ENCODE assay signal across 8 mouse cellular contexts in genomic region chr9:61360727-61361631, GRCm38 (mm10). TPM values are rescaled to one million over a fixed set of nuclear protein-coding genes. Genes with fewer than 3 reads are reported as not detected.
A peak's percentile ranks its signal among the peaks of the same experiment; 100 is the strongest.
DNase-seq lines count a peak whose midpoint lies in the region; ATAC-seq and TF ChIP-seq lines count a peak whose summit lies in the region.

No protein-coding gene starts in this region.

- H3K4me1 ChIP-seq in liver, embryonic 11.5 days (replicated peaks; ENCODE audit: control insufficient read depth, insufficient read depth, low read length) = peaks cover 14% of the 10 kb centered on the region
- peaks cover 5% of the 10 kb centered on the region; the same call in 1 of the 2 replicates for H3K4me1 ChIP-seq in stomach, postnatal 0 days (replicated peaks; ENCODE audit: control insufficient read depth, insufficient read depth)

- no peaks in the 10 kb centered on the region for H3K9me3 ChIP-seq in liver, embryonic 11.5 days (ENCODE audit: control insufficient read depth, low read length)
- no peaks in the 10 kb centered on the region for H3K9me3 ChIP-seq in stomach, postnatal 0 days (ENCODE audit: control insufficient read depth, low read length)

- WGBS in liver, embryonic 11.5 days = 26% methylated on average over 17 of the region's 17 CpGs
- 35% methylated on average over 17 of the region's 17 CpGs for WGBS in stomach, postnatal 0 days

- TF ChIP-seq CTCF in brain, embryonic 14.5 days (IDR thresholded peaks at IDR 0.05; ENCODE audit: borderline replicate concordance, extremely low read depth, insufficient read depth, insufficient read length) = no peak
- TF ChIP-seq CTCF in stomach, postnatal 0 days (IDR thresholded peaks at IDR 0.05; ENCODE audit: low read depth) = no peak

- peak; percentile 61 for ATAC-seq in liver, embryonic 11.5 days (replicated peaks; ENCODE audit: low FRiP score)
- ATAC-seq in stomach, postnatal 0 days (ENCODE audit: low FRiP score, low TSS enrichment) = peak; percentile 35; the same call in 1 of the 2 replicates

- peak; percentile 82 to 88 for DNase-seq in cerebellum, postnatal 10 days
- DNase-seq in cerebellum, adult 8-10 months = no peak
- DNase-seq in brain, embryonic 14.5 days (ENCODE audit: low read depth) = peak; percentile 97
- DNase-seq in heart, postnatal 4 days = peak; percentile 70
- peak; percentile 60 for DNase-seq in liver, embryonic 11.5 days (ENCODE audit: low spot score)
- DNase-seq in stomach, postnatal 0 days (ENCODE audit: low spot score) = peak; percentile 67
- DNase-seq in natural killer cell, adult 2 months (ENCODE audit: low spot score in 2 of 2) = no peak
- DNase-seq in spleen, adult 12 weeks (ENCODE audit: low spot score) = no peak

- TF ChIP-seq EP300 in stomach, postnatal 0 days (optimal IDR thresholded peaks at IDR 0.05) = no peak

- H3K36me3 ChIP-seq in liver, embryonic 11.5 days (ENCODE audit: control insufficient read depth, insufficient read depth, low read length) = no peaks in the 10 kb centered on the region
- H3K36me3 ChIP-seq in stomach, postnatal 0 days (ENCODE audit: control insufficient read depth, insufficient read depth, low read length) = no peaks in the 10 kb centered on the region

- TF ChIP-seq POLR2A in brain, embryonic 14.5 days (IDR thresholded peaks at IDR 0.05; ENCODE audit: borderline replicate concordance, extremely low read depth, insufficient read depth, insufficient read length, poor library complexity, severe bottlenecking) = no peak

- peak overlapping the region; percentile 31 for H3K4me2 ChIP-seq in liver, embryonic 11.5 days
- 0 out of 2 replicates have a peak overlapping the region, but pooled peaks have one; percentile 14 for H3K4me2 ChIP-seq in stomach, postnatal 0 days (replicated peaks; ENCODE audit: low read depth)

- H3K27me3 ChIP-seq in liver, embryonic 11.5 days (replicated peaks; ENCODE audit: control insufficient read depth, insufficient read depth, low read length) = peaks cover 34% of the 10 kb centered on the region
- no peaks in the 10 kb centered on the region for H3K27me3 ChIP-seq in stomach, postnatal 0 days (ENCODE audit: control insufficient read depth, insufficient read depth, low read length)

- no peak overlapping the region for H3K4me3 ChIP-seq in liver, embryonic 11.5 days (ENCODE audit: low read depth, low read length)
- H3K4me3 ChIP-seq in stomach, postnatal 0 days (ENCODE audit: low read depth, low read length) = no peak overlapping the region

- no peak overlapping the region for H3K9ac ChIP-seq in liver, embryonic 11.5 days (ENCODE audit: low read depth, low read length)
- H3K9ac ChIP-seq in stomach, postnatal 0 days (ENCODE audit: low read length) = no peak overlapping the region

- H3K27ac ChIP-seq in liver, embryonic 11.5 days (ENCODE audit: low read depth, low read length) = no peak overlapping the region
- no peak overlapping the region for H3K27ac ChIP-seq in stomach, postnatal 0 days (replicated peaks)

RNA-seq across cellular contexts. Expression of gene Tle3, which starts 11.2 kb away (rescaled TPM):
- 108 and 121 TPM in 2 replicates for polyA plus RNA-seq in brain, embryonic 14.5 days (2012; rRNA removed)
- total RNA-seq in heart, postnatal 4 days (2021) = 10 to 100 TPM; 23.2 to 27.9 TPM
- 15.0 and 15.8 TPM in 2 replicates for polyA plus RNA-seq in liver, embryonic 11.5 days (2014; fragmentation: Nextera tagmentation; extraction: Ambion mirVana)
- polyA plus RNA-seq in stomach, postnatal 0 days (2015; fragmentation: Nextera tagmentation; extraction: Ambion mirVana) = 16.8 and 18.2 TPM in 2 replicates

Comparison
In these comparisons a context has a peak if more than half of its experiments do, and no peak if none do; other contexts are left out.
1. DNase-seq: peak in cerebellum, postnatal 10 days (2 of 2), brain, embryonic 14.5 days (single experiment), heart, postnatal 4 days (single experiment), liver, embryonic 11.5 days (single experiment) and stomach, postnatal 0 days (single experiment); none in cerebellum, adult 8-10 months (single experiment), natural killer cell, adult 2 months (0 of 2) and spleen, adult 12 weeks (single experiment).